Mouse (Mus musculus) ES-CJ7 (cell line): ENCODE results near the gene Cplx1.
"Not testable (repeated sequence)": the region's sequence is repeated elsewhere in the genome, so short reads cannot be mapped to it uniquely, and the experiment has no call there.

Source experiments
- DNase-seq: peaks from one replicate; pipeline ENCODE4 v3.0.0; 2011; ENCODE audit warnings: low read depth, low spot score

Cplx1 gene

GRCm38 (mm10) chr5:108516655-108517054, 33.2 kb downstream of the Cplx1 start:
- no peak for DNase-seq

DNA sequence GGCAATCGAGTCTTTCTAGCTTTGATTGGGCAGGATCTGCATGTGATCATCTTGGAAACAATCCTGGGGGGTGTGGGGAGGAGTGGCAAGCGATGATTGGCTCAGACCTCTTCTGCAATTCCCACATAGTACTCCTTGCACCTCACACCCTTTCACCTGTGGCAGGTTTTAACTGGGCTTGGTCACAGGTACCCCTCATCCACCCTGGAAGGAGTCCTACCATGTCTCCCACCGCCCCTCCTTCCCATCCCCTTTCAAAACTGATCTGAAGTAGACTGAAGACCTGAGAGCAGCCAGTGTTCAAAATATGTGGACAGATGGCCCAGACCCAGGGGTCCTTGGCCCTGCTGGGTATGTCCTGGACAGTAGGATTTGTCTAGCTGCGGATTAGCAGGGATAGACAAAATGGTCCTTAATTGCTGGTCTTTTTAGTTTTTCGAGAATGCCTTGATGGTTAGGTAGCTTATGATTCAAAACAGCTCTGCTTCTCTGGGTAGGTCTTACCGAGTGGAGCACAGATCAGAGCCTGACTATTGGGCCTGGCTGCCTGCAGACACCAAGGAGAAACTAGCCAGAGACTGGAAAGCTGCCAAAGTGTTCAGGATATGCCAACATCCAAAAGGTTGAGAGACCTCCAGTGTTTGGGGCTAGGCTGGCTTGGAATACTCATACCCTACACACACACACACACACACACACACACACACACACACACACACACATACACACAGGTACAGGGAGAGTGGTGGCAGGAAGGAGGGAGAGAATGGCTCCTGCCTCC, 34.1 kb downstream of the Cplx1 start:
- DNase-seq: peak; percentile 18

DNA sequence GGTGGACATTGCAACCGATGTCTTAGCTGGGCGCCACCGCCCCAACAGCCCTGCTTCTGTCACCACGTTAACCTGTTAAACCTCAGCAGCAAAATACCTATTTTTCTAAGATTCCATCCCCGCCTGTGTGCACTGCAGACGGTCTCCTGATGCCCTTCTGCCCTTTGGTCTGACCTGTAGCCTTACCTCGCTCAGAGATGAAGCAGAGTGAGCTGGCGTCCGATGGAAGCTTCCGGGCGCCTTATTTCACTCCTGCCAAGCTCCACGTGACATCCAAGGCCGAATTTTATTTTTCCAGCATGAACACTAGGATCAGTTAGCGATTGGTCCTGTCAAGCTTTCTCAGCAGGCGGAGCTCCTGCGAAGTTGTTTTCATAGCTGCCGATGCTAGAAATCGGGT, 47.5 kb downstream of the Cplx1 start:
- DNase-seq: no peak

DNA sequence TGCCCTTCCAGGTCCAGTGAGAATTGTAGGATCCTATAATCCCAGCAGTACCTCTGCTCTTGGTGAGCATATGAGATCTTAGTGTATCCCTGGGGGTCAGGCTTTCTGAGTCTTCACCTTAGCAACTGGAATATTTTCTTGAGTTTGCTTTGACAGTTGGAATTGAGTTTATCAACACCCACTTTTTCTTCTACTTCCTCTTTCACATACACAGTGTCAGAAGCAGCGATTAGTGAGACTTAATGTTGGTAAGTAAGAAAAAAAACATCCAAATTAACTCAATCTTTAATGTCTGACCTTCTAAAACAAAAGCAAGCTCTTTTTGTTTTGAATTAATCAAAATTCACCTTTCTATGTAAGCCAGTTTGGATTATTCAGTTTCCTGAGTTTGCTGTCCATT, 48.3 kb downstream of the Cplx1 start:
- DNase-seq: no peak

DNA sequence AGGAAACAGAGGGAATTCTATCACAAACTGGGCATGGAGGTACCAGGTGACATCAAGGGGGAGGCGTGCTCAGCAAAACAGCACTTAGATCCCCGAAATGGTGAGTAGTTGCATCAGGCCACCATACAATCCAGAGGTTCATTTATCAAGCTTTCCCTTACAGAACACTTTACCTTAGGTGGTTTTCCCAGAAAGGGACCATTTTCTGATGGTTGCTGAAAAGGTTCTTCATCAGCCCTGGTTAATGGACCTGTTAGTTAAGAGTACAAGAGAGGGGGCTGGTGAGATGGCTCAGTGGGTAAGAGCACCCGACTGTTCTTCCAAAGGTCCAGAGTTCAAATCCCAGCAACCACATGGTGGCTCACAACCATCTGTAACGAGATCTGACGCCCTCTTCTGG, 63.7 kb downstream of the Cplx1 start:
- DNase-seq: not testable (repeated sequence)

DNA sequence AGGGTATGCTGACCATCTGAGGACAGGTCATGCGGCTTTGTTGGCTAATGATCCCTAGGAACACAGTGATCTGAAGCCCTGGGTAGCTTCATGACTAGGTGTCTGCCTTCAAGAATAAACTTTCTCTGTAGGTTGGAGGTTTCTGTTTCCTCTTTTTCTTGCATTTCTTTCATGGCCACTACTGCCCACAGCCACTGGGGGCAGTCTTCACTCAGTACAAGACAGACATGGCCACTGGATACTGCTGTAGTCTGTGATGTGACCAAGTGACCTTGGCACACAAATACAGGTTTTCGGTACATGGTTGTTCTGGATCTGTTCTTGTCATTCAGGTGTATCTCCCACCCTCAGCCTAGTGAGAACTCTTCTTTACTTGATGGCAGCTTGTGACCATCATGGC, 64.6 kb downstream of the Cplx1 start:
- peak; percentile 30 for DNase-seq

DNA sequence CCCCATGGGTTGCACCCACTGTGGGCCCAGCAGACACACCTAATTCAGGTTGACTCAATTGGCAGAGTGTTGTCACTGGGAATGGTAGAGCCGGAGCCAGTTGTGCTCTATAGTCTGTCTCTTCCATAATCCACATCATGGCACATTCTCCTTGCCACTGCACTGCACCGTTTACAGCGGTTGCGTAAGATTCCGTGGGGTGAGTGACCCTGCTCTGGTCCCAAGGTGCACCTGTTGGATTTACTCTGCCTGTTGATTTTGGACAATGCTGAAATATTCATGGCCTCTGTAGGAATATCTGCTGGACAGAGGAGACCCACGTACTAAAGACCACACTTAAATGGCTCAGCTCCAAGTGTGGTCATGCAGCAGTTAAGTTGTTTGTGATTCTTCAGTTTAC, 66.8 kb downstream of the Cplx1 start:
- DNase-seq: no peak

GRCm38 (mm10) chr5:108475977-108476376, 73.8 kb downstream of the Cplx1 start:
- no peak for DNase-seq

DNA sequence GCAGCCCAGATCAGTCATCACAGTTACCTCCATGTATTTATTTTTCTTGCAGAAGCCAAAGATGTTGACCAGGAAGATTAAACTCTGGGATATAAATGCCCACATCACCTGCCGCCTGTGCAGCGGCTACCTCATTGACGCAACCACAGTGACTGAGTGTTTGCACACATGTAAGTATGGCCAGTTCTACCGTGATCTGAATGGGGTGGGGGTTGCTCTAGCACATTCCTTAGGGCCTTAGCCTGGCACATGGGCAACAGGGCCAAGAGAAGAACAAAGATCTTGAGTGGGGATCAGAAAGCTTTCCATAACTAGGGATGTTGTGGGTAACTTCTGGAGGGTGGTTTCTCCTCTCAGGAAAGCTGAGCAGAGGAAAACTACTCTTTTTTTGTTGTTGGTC, 76.1 kb downstream of the Cplx1 start:
- DNase-seq: no peak

DNA sequence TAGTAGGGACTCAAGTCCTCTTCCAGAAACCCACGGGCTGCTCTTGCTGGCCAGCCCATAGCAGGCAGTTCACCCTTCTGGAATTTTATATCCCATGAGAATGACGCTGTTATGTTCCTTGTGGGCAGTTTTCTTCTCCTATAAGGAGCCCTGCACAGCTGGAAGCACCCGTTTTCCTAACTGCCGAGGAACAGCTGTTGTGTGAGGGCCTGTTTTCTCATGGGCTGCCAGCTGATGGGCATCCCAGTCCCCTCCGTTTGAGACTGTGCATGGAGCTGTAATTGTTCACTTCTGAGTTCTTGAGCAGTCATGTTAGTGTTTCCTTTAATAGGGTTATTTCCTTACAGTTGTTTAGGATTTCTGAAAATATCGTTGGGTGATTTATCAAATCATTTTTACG, 80.2 kb downstream of the Cplx1 start:
- DNase-seq: no peak
